Mouse (Mus musculus) stomach, postnatal 0 days (tissue): Measurements from ENCODE around the gene Bmpr2.

ENCODE experiments used
- CTCF ChIP-seq: IDR thresholded peaks from 2 replicates; pipeline ENCODE4 v1.5.1; 2016; ENCODE audit warnings: antibody characterized with exemption, low read depth, mild to moderate bottlenecking, moderate library complexity
- EP300 ChIP-seq: optimal IDR thresholded peaks from 2 replicates; pipeline ENCODE3; 2016; ENCODE audit warnings: antibody characterized with exemption

DNA sequence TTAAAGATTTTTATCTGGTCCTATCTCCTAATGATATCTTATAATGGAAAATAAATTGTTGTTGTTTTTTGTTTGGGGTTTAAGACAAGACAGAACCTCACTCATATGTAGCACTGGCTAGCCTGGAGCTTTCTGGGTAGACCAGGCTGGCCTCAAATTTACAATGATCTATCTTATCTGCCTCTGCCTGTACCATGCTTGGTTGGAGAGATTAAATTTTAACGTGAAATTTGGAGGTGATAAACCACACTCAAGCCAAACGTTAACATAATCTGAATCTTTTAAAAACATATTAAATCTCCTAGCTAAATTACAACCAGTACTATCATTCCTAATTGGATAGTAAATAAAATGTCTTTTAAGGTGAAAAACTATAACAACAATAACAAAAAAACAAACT lies 66.2 kb downstream of the Bmpr2 start:
- TF ChIP-seq CTCF (no peak), EP300 (no peak)
